Mouse (Mus musculus) midbrain, embryonic 14.5 days (tissue): ENCODE measurements around the gene Glo1. TPM values are rescaled to one million over a fixed set of nuclear protein-coding genes. Genes with fewer than 3 reads are reported as not detected.

Source experiments
- ATAC-seq: fragments of 200-750 bp; cut with Nextera tagmentation; 2 replicates; pipeline ENCODE4 v1.8.0; 2017; ENCODE audit warnings: moderate number of reproducible peaks, moderate library complexity; ENCODE audit not compliant: low FRiP score, low TSS enrichment
- DNase-seq: peaks from one replicate; pipeline ENCODE4 v3.0.0-alpha.2; 2015
- H3K27ac ChIP-seq: fragments of 300-500 bp; sonication (generic); replicated peaks from 2 replicates; pipeline ENCODE4 v1.5.1; 2014; ENCODE audit warnings: mild to moderate bottlenecking, low read depth, low read length, moderate library complexity
- H3K27me3 ChIP-seq: fragments of 300-500 bp; sonication (generic); 2 replicates; pipeline ENCODE4 v1.6.1; 2014; ENCODE audit warnings: low read length, control low read depth, mixed read lengths; ENCODE audit not compliant: control insufficient read depth, insufficient read depth
- H3K36me3 ChIP-seq: fragments of 300-500 bp; sonication (generic); 2 replicates; pipeline ENCODE4 v1.6.1; 2014; ENCODE audit warnings: low read length, control low read depth; ENCODE audit not compliant: control insufficient read depth, insufficient read depth
- H3K4me1 ChIP-seq: fragments of 300-500 bp; sonication (generic); 2 replicates; pipeline ENCODE4 v1.6.1; 2014; ENCODE audit warnings: mild to moderate bottlenecking, antibody characterized with exemption, low read length, control low read depth; ENCODE audit not compliant: control insufficient read depth, insufficient read depth
- H3K4me2 ChIP-seq: fragments of 300-500 bp; sonication (generic); 2 replicates; pipeline ENCODE4 v1.6.1; 2014; ENCODE audit warnings: mild to moderate bottlenecking, low read length, moderate library complexity
- H3K4me3 ChIP-seq: fragments of 300-500 bp; sonication (generic); replicated peaks from 2 replicates; pipeline ENCODE4 v1.5.1; 2014; ENCODE audit warnings: low read depth, low read length
- H3K9ac ChIP-seq: fragments of 300-500 bp; sonication (generic); replicated peaks from 2 replicates; pipeline ENCODE4 v1.6.1; 2014; ENCODE audit warnings: mild to moderate bottlenecking, low read length, moderate library complexity
- H3K9me3 ChIP-seq: fragments of 300-500 bp; sonication (generic); 2 replicates; pipeline ENCODE4 v1.6.1; 2016; ENCODE audit warnings: low read length, control low read depth, mixed read lengths; ENCODE audit not compliant: control insufficient read depth
- WGBS: fragments of 180-500 bp; shearing (Covaris S2); extraction: QIAGEN DNeasy Blood & Tissue Kit; methylation state at CpG from one replicate; pipeline ENCODE4 v1.1.7; 2014; 5-methylcytosine and 5-hydroxymethylcytosine counted together
- polyA plus RNA-seq: library from polyadenylated mRNA; unstranded; fragments of >200 nt; fragmentation: Nextera tagmentation; extraction: Ambion mirVana; gene quantifications from 2 replicates; pipeline ENCODE4 v1.2.1, GENCODE M21; 2014

The Glo1 gene
- polyA plus RNA-seq, 1 experiment from 2014 or later = 160 TPM

DNA sequence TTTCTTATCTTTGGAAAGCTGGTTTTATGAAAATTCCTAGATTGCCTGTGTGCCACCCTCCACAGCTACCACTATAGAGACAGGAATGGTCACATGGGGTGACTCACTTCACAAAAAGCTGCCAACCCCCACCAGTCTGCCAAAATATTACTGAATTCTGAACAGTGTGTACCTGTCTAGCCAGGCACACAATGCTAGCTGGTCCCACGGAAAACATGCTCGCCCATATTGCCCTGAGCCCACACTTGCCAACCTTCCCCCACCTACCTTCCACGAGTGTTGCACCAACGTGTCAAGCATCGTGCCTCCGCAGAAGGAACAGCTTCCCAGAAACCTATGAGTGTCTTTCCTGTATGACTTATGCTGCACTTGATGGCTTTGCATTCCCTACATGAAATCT is 45.5 kb downstream of the Glo1 start:
- Histone ChIP-seq H3K9me3 (no peaks in the 10 kb centered on the region), H3K27me3 (no peaks in the 10 kb centered on the region), H3K27ac (no peak overlapping the region), H3K4me1 (peaks cover 12% of the 10 kb centered on the region), H3K9ac (no peak overlapping the region), H3K4me3 (no peak overlapping the region), H3K36me3 (no peaks in the 10 kb centered on the region), H3K4me2 (no peak overlapping the region)
- WGBS = 89% methylated on average over 6 of the region's 6 CpGs
- no peak for ATAC-seq
- DNase-seq = no peak

DNA sequence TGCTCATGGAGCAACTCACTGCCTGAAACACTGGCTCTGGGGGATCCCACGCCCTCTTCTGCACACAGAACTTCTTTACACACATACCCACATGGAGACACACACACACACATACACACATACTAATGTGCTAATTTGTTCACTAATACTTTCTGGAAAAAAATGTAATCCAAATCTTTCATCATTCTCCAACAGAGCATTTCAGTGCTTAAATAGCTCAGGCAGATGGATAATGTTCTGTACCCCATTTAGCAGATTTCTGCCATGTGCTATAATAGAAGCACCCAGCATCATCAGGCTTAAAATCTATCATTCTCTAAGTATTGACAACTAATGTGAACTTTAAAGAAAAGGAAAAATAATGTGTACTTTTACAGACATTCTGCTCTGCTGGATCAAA is 45.9 kb downstream of the Glo1 start:
- H3K9me3 ChIP-seq = no peaks in the 10 kb centered on the region
- peaks cover 12% of the 10 kb centered on the region for H3K4me1 ChIP-seq
- no peak overlapping the region for H3K27ac ChIP-seq
- no peak for DNase-seq
- no peak for ATAC-seq
- no peaks in the 10 kb centered on the region for H3K36me3 ChIP-seq
- WGBS = 78% methylated on average over 1 of the region's 1 CpGs
- no peak overlapping the region for H3K4me3 ChIP-seq
- H3K4me2 ChIP-seq = no peak overlapping the region
- no peaks in the 10 kb centered on the region for H3K27me3 ChIP-seq
- H3K9ac ChIP-seq = no peak overlapping the region

DNA sequence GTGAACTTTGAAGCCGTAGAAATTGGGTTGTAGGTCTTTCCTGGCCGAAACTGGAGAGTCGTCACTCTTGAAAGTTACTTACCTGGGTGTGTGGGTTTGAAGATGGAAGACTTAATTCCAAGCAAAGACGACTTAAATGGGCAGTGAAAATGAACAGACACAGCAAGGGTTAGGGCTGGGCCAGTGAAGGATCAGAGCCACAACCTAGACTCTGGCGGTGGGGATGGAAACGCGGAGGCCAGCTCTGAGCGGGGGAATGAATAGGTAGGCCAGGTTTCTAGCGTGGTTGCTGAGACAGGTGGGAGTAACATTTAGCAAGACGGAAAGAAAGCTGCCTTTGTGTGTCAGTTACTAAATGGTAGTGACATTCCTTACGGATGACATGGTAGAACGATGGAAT is 49.7 kb downstream of the Glo1 start:
- Histone ChIP-seq H3K36me3 (no peaks in the 10 kb centered on the region), H3K9me3 (no peaks in the 10 kb centered on the region), H3K27ac (peak overlapping the region; percentile 92), H3K4me2 (peak overlapping the region; percentile 82), H3K4me3 (peak overlapping the region; percentile 68), H3K9ac (peak overlapping the region; percentile 73), H3K4me1 (peaks cover 18% of the 10 kb centered on the region), H3K27me3 (no peaks in the 10 kb centered on the region)
- DNase-seq = no peak
- WGBS = 67% methylated on average over 12 of the region's 12 CpGs
- ATAC-seq = no peak

DNA sequence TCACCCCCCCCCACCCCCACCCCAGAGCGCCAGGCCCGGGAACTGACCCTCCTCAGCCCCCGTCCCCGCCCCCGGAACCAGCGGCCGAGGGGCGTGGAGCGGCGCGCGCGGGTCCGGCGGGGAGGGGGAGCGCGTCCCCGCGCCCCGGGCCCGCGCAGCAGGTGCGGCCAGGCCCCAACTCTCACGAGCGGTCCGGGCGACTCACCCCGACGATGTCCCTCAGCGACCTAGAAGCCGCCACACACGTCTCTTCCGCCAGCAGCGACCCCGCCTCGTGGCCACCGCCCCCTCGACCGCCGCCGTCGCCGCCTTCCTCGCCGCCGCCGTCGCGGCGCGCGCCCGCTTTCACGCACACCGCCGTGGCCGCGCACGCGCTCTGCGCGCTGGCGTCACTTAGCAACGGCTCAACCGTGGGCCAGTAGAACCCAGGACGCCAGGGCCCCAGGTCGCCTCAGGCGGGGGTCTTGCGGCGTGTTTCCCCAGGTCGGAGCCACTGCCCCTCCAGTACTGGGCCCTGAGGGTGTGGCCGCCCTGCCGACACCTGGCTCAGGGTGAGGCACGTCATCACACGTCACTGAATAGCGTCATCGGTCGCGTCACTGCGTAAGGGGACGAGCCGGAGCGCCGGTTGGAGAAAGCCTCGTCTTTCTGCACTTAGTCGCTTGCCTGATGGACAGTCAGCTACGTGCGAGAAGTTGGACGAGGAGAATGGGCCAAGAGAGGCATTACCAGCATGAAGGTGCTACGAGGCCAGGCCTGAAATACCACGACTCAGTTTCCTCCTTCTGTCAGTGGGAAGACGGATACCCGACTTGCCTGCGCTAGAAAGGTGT is 50.5 kb downstream of the Glo1 start, which contains the start of gene Btbd9:
TSS of gene Btbd9 (minus strand) at position 548 of the 833 bp plus-strand sequence.
- WGBS = under 1% methylated on average over 94 of the region's 94 CpGs
- Histone ChIP-seq H3K27ac (peak within 1 kb of the TSS; percentile 92), H3K36me3 (no peaks in the 10 kb centered on the region), H3K4me3 (peak within 1 kb of the TSS; percentile 68), H3K4me1 (peaks cover 18% of the 10 kb centered on the region), H3K27me3 (no peaks in the 10 kb centered on the region), H3K4me2 (peak within 1 kb of the TSS; percentile 82), H3K9me3 (no peaks in the 10 kb centered on the region), H3K9ac (peak within 1 kb of the TSS; percentile 73)
- ATAC-seq (peak; percentile 93), DNase-seq (peak; percentile 96)

DNA sequence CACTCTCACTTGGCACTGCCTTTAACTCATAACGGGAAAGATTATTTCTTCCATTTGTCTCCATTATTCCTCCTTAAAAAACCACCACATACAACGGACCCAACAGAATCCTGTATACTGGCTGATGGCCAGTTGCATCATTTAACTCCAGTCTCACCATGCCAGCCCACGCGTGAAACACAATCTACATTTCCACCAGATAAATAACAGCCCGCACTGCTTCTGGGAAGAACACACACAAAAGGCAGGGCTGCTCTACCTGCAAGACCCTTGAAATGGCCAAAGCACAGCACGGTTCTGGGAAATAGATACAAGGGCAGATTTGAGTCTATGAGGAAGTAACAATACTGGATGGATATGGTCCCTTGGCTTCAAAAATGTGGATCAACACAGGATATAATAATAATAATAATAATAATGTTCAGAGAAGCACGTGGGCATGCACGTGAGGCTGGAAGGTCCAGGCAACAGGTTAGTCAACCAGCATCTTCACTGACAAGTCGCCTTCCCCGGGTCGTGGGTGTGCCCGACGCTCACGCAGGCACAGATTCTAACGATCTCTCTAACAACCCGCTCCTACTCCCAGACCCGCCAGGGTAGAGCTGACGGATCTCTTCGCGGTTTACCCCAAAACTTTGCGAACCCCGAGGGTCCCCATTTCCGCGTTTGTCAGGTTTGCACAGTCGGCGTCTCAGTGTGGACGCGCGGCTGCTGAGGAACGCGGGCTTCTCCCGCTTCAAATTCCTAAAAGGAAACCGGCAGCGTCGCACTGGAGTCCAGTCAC is 51.4 kb downstream of the Glo1 start:
- Histone ChIP-seq H3K9me3 (no peaks in the 10 kb centered on the region), H3K36me3 (no peaks in the 10 kb centered on the region), H3K4me2 (peak overlapping the region; percentile 82), H3K4me1 (peaks cover 18% of the 10 kb centered on the region), H3K4me3 (peak overlapping the region; percentile 68), H3K27me3 (no peaks in the 10 kb centered on the region), H3K9ac (peak overlapping the region; percentile 73), H3K27ac (peak overlapping the region; percentile 92)
- 8% methylated on average over 35 of the region's 35 CpGs for WGBS
- ATAC-seq = peak; percentile 38
- peak; percentile 6 for DNase-seq

DNA sequence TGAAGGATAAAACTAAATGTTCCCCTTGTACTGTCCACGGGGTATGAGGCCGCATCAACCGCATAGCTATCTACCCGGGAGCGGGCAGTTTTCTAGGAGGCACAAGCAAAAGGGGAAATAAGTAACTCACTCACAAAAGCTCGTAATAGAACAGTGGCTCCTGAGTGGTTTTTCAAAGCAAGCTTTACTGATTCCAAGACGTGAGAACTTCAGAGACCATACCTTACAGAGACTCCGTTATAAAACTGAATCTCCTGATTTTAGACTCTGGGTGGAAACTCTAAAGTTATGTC is 51.9 kb downstream of the Glo1 start:
- H3K4me1 ChIP-seq = peaks cover 18% of the 10 kb centered on the region
- ATAC-seq = no peak
- H3K27ac ChIP-seq = no peak overlapping the region
- no peaks in the 10 kb centered on the region for H3K27me3 ChIP-seq
- H3K4me2 ChIP-seq = peak overlapping the region; percentile 82
- H3K36me3 ChIP-seq = no peaks in the 10 kb centered on the region
- no peak overlapping the region for H3K9ac ChIP-seq
- H3K4me3 ChIP-seq = peak overlapping the region; percentile 68
- H3K9me3 ChIP-seq = no peaks in the 10 kb centered on the region
- WGBS = 81% methylated on average over 8 of the region's 8 CpGs
- DNase-seq = no peak

DNA sequence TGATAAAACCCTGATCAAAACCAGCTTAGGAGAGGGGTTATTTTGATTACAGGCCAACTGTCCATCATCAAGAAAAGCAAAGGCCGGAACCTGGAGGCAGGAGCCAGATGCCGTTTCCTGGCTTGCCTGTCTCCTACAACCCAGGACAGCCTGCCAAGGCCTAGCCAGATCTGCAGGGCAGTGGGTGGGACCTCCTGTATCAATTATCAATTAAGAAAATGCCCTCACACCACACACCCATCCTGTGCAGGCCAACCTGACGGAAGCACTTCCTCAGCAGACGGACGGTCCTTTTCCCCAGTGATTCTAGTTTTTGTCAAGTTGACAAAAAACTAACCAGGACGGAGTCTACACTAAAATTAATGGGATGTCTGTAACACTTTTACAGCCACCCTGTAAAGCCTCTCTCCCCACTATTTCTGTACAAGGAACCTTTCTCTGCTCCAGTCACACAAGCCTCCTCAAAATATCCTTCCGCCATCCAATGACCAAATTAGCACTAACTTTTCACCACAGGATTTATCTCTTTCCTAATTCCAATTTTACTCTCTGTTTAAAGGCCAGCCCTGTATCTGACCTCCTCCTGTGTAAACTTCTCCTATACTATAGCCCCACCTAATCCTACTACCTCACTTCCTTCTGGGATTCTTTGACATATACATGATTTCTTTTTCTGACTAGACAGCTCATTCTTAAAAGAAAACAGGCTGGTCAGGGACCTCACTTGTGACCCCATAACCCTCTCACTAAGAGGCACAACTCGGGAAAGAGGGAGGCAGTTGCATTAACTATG is 52.5 kb downstream of the Glo1 start:
- H3K9ac ChIP-seq = no peak overlapping the region
- H3K36me3 ChIP-seq = no peaks in the 10 kb centered on the region
- H3K4me3 ChIP-seq = peak overlapping the region; percentile 68; the same call in 1 of the 2 replicates
- peaks cover 18% of the 10 kb centered on the region for H3K4me1 ChIP-seq
- DNase-seq = no peak
- WGBS = 85% methylated on average over 8 of the region's 8 CpGs
- H3K27me3 ChIP-seq = no peaks in the 10 kb centered on the region
- no peak overlapping the region for H3K27ac ChIP-seq
- no peaks in the 10 kb centered on the region for H3K9me3 ChIP-seq
- ATAC-seq = no peak
- peak overlapping the region; percentile 82; the same call in 1 of the 2 replicates for H3K4me2 ChIP-seq

DNA sequence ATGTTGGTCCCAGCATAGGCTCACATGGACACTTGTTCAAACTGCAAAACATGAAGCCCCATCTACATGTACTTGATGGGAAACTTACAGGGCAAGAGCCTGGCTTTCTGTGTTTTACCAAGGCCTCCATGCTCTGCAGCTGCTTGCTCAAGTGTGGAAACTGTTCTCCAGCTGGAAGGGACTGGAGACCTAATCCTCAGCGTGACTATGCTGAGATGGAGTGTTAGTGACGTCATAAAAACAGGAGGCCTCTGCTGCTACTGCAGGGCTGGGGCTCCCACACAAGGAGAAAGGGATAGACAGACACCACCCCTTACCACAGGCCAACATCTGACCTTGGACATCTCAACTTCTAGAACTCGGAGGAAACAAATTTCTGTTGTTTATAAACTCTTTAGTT is 55.7 kb downstream of the Glo1 start:
- DNase-seq (no peak), ATAC-seq (no peak)
- Histone ChIP-seq H3K4me1 (peaks cover 6% of the 10 kb centered on the region), H3K27me3 (no peaks in the 10 kb centered on the region), H3K9me3 (no peaks in the 10 kb centered on the region), H3K4me3 (no peak overlapping the region), H3K9ac (no peak overlapping the region), H3K36me3 (no peaks in the 10 kb centered on the region), H3K27ac (no peak overlapping the region), H3K4me2 (no peak overlapping the region)
- 62% methylated on average over 3 of the region's 3 CpGs for WGBS
